Mouse (Mus musculus) fibroblast of lung, adult 2 months (primary cell): ENCODE results near the gene Tst.

Experiments
- DNase-seq: peaks from one replicate; pipeline ENCODE4 v3.0.0-alpha.2; 2011; ENCODE audit warnings: low read depth

The Tst gene

GRCm38 (mm10) chr15:78429871-78430622, 24.3 kb upstream of the Tst start:
- no peak for DNase-seq

GRCm38 (mm10) chr15:78429139-78429459, 23.4 kb upstream of the Tst start:
- no peak for DNase-seq

- DNase-seq: no peak
Observed at GRCm38 (mm10) chr15:78428391-78429138, 22.9 kb upstream of the Tst start, which contains the start of gene Kctd17. Gene Kctd17, plus strand, starts transcription at chr15:78428564.

GRCm38 (mm10) chr15:78425230-78425629, 19.5 kb upstream of the Tst start:
- DNase-seq: no peak

GRCm38 (mm10) chr15:78424507-78424906, 18.8 kb upstream of the Tst start:
- no peak for DNase-seq

GRCm38 (mm10) chr15:78422046-78422956, 16.6 kb upstream of the Tst start:
- no peak for DNase-seq

- DNase-seq: no peak
Observed at GRCm38 (mm10) chr15:78420395-78420794, 14.7 kb upstream of the Tst start.

- DNase-seq: no peak
Observed at GRCm38 (mm10) chr15:78416937-78417336, 11.2 kb upstream of the Tst start.

- DNase-seq: no peak
Observed at GRCm38 (mm10) chr15:78414157-78414556, 8.4 kb upstream of the Tst start.

GRCm38 (mm10) chr15:78413719-78414117, 8.0 kb upstream of the Tst start:
- DNase-seq: no peak

- no peak for DNase-seq
Observed at GRCm38 (mm10) chr15:78413083-78413718, 7.5 kb upstream of the Tst start.

GRCm38 (mm10) chr15:78409570-78410052, 3.9 kb upstream of the Tst start:
- no peak for DNase-seq

- peak; percentile 69 for DNase-seq
Observed at GRCm38 (mm10) chr15:78406293-78406934, 707 bp upstream of the Tst start, which contains the start of gene Mpst. Gene Mpst, plus strand, starts transcription at chr15:78406416.

GRCm38 (mm10) chr15:78405098-78405497, 609 bp downstream of the Tst start:
- DNase-seq: no peak

GRCm38 (mm10) chr15:78403896-78404295, 1.8 kb downstream of the Tst start:
- no peak for DNase-seq

GRCm38 (mm10) chr15:78403301-78403741, 2.4 kb downstream of the Tst start:
- no peak for DNase-seq

- DNase-seq: no peak
Observed at GRCm38 (mm10) chr15:78402423-78402822, 3.3 kb downstream of the Tst start.

- no peak for DNase-seq
Observed at GRCm38 (mm10) chr15:78401921-78402320, 3.8 kb downstream of the Tst start.

GRCm38 (mm10) chr15:78401345-78401744, 4.4 kb downstream of the Tst start:
- DNase-seq: no peak

- no peak for DNase-seq
Observed at GRCm38 (mm10) chr15:78395478-78395962, 10.2 kb downstream of the Tst start, which contains the start of gene Tex33. Gene Tex33, minus strand, starts transcription at chr15:78395912.

GRCm38 (mm10) chr15:78390855-78391254, 14.9 kb downstream of the Tst start:
- DNase-seq: no peak
